Mouse (Mus musculus) liver, embryonic 12.5 days (tissue): Measurements from ENCODE around the gene Pou1f1. TPM values are rescaled to one million over a fixed set of nuclear protein-coding genes. Genes with fewer than 3 reads are reported as not detected.

Experiments
- ATAC-seq: fragments of 200-750 bp; cut with Nextera tagmentation; 2 replicates; pipeline ENCODE4 v1.8.0; 2017; ENCODE audit warnings: moderate number of reproducible peaks, mild to moderate bottlenecking, moderate library complexity
- H3K27ac ChIP-seq: fragments of 300-500 bp; sonication (generic); 2 replicates; pipeline ENCODE4 v1.5.1; 2016; ENCODE audit warnings: mild to moderate bottlenecking
- H3K27me3 ChIP-seq: fragments of 300-500 bp; sonication (generic); replicated peaks from 2 replicates; pipeline ENCODE4 v1.6.1; 2016; ENCODE audit warnings: mild to moderate bottlenecking, moderate library complexity
- H3K36me3 ChIP-seq: fragments of 300-500 bp; sonication (generic); 2 replicates; pipeline ENCODE4 v1.6.1; 2016; ENCODE audit warnings: mild to moderate bottlenecking, moderate library complexity
- H3K4me1 ChIP-seq: fragments of 300-500 bp; sonication (generic); 2 replicates; pipeline ENCODE4 v1.6.1; 2016
- H3K4me2 ChIP-seq: fragments of 300-500 bp; sonication (generic); 2 replicates; pipeline ENCODE4 v1.6.1; 2016; ENCODE audit warnings: mild to moderate bottlenecking, moderate library complexity
- H3K4me3 ChIP-seq: fragments of 300-500 bp; sonication (generic); 2 replicates; pipeline ENCODE4 v1.5.1; 2016; ENCODE audit warnings: mild to moderate bottlenecking, moderate library complexity
- H3K9ac ChIP-seq: fragments of 300-500 bp; sonication (generic); 2 replicates; pipeline ENCODE4 v1.6.1; 2016; ENCODE audit warnings: mild to moderate bottlenecking, moderate library complexity
- H3K9me3 ChIP-seq: fragments of 300-500 bp; sonication (generic); replicated peaks from 2 replicates; pipeline ENCODE4 v1.6.1; 2016; ENCODE audit warnings: mild to moderate bottlenecking, moderate library complexity
- WGBS: fragments of 180-500 bp; shearing (Covaris S2); methylation state at CpG from one replicate; pipeline ENCODE4 v1.1.7; 2016; ENCODE audit not compliant: insufficient replicate concordance; 5-methylcytosine and 5-hydroxymethylcytosine counted together
- polyA plus RNA-seq: library from polyadenylated mRNA; unstranded; fragments of >200 nt; fragmentation: Nextera tagmentation; extraction: Ambion mirVana; gene quantifications from 2 replicates; pipeline ENCODE4 v1.2.1, GENCODE M21; 2016

Pou1f1 gene
- not detected in 2 replicates for polyA plus RNA-seq

GRCm38 (mm10) chr16:65520211-65520610, at the start of gene Pou1f1:
TSS of gene Pou1f1 (plus strand) at chr16:65520511.
- H3K4me2 ChIP-seq = no peak within 1 kb of the TSS
- H3K4me3 ChIP-seq = no peak within 1 kb of the TSS
- H3K4me1 ChIP-seq = no peaks in the 10 kb centered on the region
- H3K36me3 ChIP-seq = no peaks in the 10 kb centered on the region
- no peaks in the 10 kb centered on the region for H3K9me3 ChIP-seq
- 71% methylated on average over 6 of the region's 6 CpGs for WGBS
- no peak within 1 kb of the TSS for H3K27ac ChIP-seq
- no peak within 1 kb of the TSS for H3K9ac ChIP-seq
- no peaks in the 10 kb centered on the region for H3K27me3 ChIP-seq
- no peak for ATAC-seq

GRCm38 (mm10) chr16:65470650-65471049, 49.7 kb upstream of the Pou1f1 start:
- Histone ChIP-seq H3K4me1 (no peaks in the 10 kb centered on the region), H3K27ac (no peak overlapping the region), H3K36me3 (no peaks in the 10 kb centered on the region), H3K27me3 (no peaks in the 10 kb centered on the region), H3K9me3 (no peaks in the 10 kb centered on the region), H3K4me3 (no peak overlapping the region), H3K4me2 (no peak overlapping the region), H3K9ac (no peak overlapping the region)
- no peak for ATAC-seq
- 34% methylated on average over 4 of the region's 4 CpGs for WGBS

GRCm38 (mm10) chr16:65472472-65473001, 47.8 kb upstream of the Pou1f1 start:
- H3K9ac ChIP-seq = no peak overlapping the region
- no peak overlapping the region for H3K4me2 ChIP-seq
- 18% methylated on average over 5 of the region's 5 CpGs for WGBS
- no peaks in the 10 kb centered on the region for H3K9me3 ChIP-seq
- H3K4me3 ChIP-seq = no peak overlapping the region
- ATAC-seq = no peak
- no peaks in the 10 kb centered on the region for H3K4me1 ChIP-seq
- H3K27ac ChIP-seq = no peak overlapping the region
- H3K36me3 ChIP-seq = no peaks in the 10 kb centered on the region
- no peaks in the 10 kb centered on the region for H3K27me3 ChIP-seq

GRCm38 (mm10) chr16:65485726-65486125, 34.6 kb upstream of the Pou1f1 start:
- no peaks in the 10 kb centered on the region for H3K27me3 ChIP-seq
- H3K4me1 ChIP-seq = no peaks in the 10 kb centered on the region
- H3K4me2 ChIP-seq = no peak overlapping the region
- H3K36me3 ChIP-seq = no peaks in the 10 kb centered on the region
- H3K4me3 ChIP-seq = no peak overlapping the region
- WGBS = 67% methylated on average over 6 of the region's 6 CpGs
- no peaks in the 10 kb centered on the region for H3K9me3 ChIP-seq
- H3K9ac ChIP-seq = no peak overlapping the region
- no peak overlapping the region for H3K27ac ChIP-seq
- ATAC-seq = no peak

- no peaks in the 10 kb centered on the region for H3K27me3 ChIP-seq
- H3K9me3 ChIP-seq = no peaks in the 10 kb centered on the region
- no peak for ATAC-seq
- no peak overlapping the region for H3K9ac ChIP-seq
- H3K4me3 ChIP-seq = no peak overlapping the region
- 32% methylated on average over 5 of the region's 5 CpGs for WGBS
- no peaks in the 10 kb centered on the region for H3K4me1 ChIP-seq
- H3K4me2 ChIP-seq = no peak overlapping the region
- no peak overlapping the region for H3K27ac ChIP-seq
- no peaks in the 10 kb centered on the region for H3K36me3 ChIP-seq
Measured at GRCm38 (mm10) chr16:65496030-65496429, 24.3 kb upstream of the Pou1f1 start.

- H3K4me2 ChIP-seq = no peak overlapping the region
- H3K9ac ChIP-seq = no peak overlapping the region
- WGBS = 38% methylated on average over 2 of the region's 2 CpGs
- H3K36me3 ChIP-seq = no peaks in the 10 kb centered on the region
- no peak overlapping the region for H3K4me3 ChIP-seq
- no peak for ATAC-seq
- no peaks in the 10 kb centered on the region for H3K27me3 ChIP-seq
- H3K4me1 ChIP-seq = no peaks in the 10 kb centered on the region
- H3K9me3 ChIP-seq = no peaks in the 10 kb centered on the region
- no peak overlapping the region for H3K27ac ChIP-seq
Measured at GRCm38 (mm10) chr16:65497049-65497448, 23.3 kb upstream of the Pou1f1 start.

GRCm38 (mm10) chr16:65514223-65514622, 6.1 kb upstream of the Pou1f1 start:
- ATAC-seq = no peak
- H3K4me2 ChIP-seq = no peak overlapping the region
- 69% methylated on average over 7 of the region's 7 CpGs for WGBS

GRCm38 (mm10) chr16:65526004-65526403, 5.7 kb downstream of the Pou1f1 start:
- no peak overlapping the region for H3K4me2 ChIP-seq
- no peak overlapping the region for H3K4me3 ChIP-seq
- H3K36me3 ChIP-seq = no peaks in the 10 kb centered on the region
- H3K4me1 ChIP-seq = no peaks in the 10 kb centered on the region
- H3K27ac ChIP-seq = no peak overlapping the region
- H3K27me3 ChIP-seq = no peaks in the 10 kb centered on the region
- WGBS = 78% methylated on average over 2 of the region's 2 CpGs
- H3K9me3 ChIP-seq = no peaks in the 10 kb centered on the region
- no peak for ATAC-seq
- H3K9ac ChIP-seq = no peak overlapping the region

More at GRCm38 (mm10) chr16:65514223-65514622, 6.1 kb upstream of the Pou1f1 start:
- Histone ChIP-seq H3K27ac (no peak overlapping the region), H3K27me3 (no peaks in the 10 kb centered on the region), H3K9me3 (no peaks in the 10 kb centered on the region), H3K4me3 (no peak overlapping the region), H3K9ac (no peak overlapping the region), H3K4me1 (no peaks in the 10 kb centered on the region), H3K36me3 (no peaks in the 10 kb centered on the region)

- Histone ChIP-seq H3K27ac (no peak overlapping the region), H3K4me1 (no peaks in the 10 kb centered on the region), H3K9me3 (no peaks in the 10 kb centered on the region), H3K36me3 (no peaks in the 10 kb centered on the region), H3K4me3 (no peak overlapping the region), H3K4me2 (no peak overlapping the region), H3K9ac (no peak overlapping the region), H3K27me3 (no peaks in the 10 kb centered on the region)
- WGBS = 71% methylated on average over 5 of the region's 5 CpGs
- no peak for ATAC-seq
Measured at GRCm38 (mm10) chr16:65526695-65527094, 6.4 kb downstream of the Pou1f1 start.

- H3K36me3 ChIP-seq = no peaks in the 10 kb centered on the region
- 34% methylated on average over 5 of the region's 5 CpGs for WGBS
Measured at GRCm38 (mm10) chr16:65529589-65529988, 9.3 kb downstream of the Pou1f1 start.

GRCm38 (mm10) chr16:65531663-65532062, 11.4 kb downstream of the Pou1f1 start:
- WGBS = 63% methylated on average over 8 of the region's 8 CpGs
- Histone ChIP-seq H3K4me2 (no peak overlapping the region), H3K4me3 (no peak overlapping the region), H3K9me3 (no peaks in the 10 kb centered on the region), H3K4me1 (no peaks in the 10 kb centered on the region), H3K27me3 (no peaks in the 10 kb centered on the region), H3K9ac (no peak overlapping the region), H3K27ac (no peak overlapping the region), H3K36me3 (no peaks in the 10 kb centered on the region)
- no peak for ATAC-seq

More at GRCm38 (mm10) chr16:65529589-65529988, 9.3 kb downstream of the Pou1f1 start:
- no peaks in the 10 kb centered on the region for H3K27me3 ChIP-seq
- no peaks in the 10 kb centered on the region for H3K4me1 ChIP-seq
- no peaks in the 10 kb centered on the region for H3K9me3 ChIP-seq
- no peak overlapping the region for H3K4me2 ChIP-seq
- ATAC-seq = no peak
- no peak overlapping the region for H3K9ac ChIP-seq
- no peak overlapping the region for H3K27ac ChIP-seq
- no peak overlapping the region for H3K4me3 ChIP-seq

GRCm38 (mm10) chr16:65533315-65533999, 13.1 kb downstream of the Pou1f1 start:
- Histone ChIP-seq H3K9me3 (no peaks in the 10 kb centered on the region), H3K4me2 (no peak overlapping the region), H3K27ac (no peak overlapping the region), H3K36me3 (peaks cover 3% of the 10 kb centered on the region; the same call in 1 of the 2 replicates), H3K4me1 (no peaks in the 10 kb centered on the region), H3K4me3 (no peak overlapping the region), H3K9ac (no peak overlapping the region), H3K27me3 (no peaks in the 10 kb centered on the region)
- no peak for ATAC-seq
- 28% methylated on average over 12 of the region's 12 CpGs for WGBS
